Mouse (Mus musculus) liver, embryonic 14.5 days (tissue): ENCODE data around the gene Git1.

Experiments used
- CTCF ChIP-seq: IDR thresholded peaks from 2 replicates; pipeline ENCODE4 v1.5.1; 2016; ENCODE audit warnings: antibody characterized with exemption, low read depth, control low read depth
- EP300 ChIP-seq: IDR thresholded peaks from 2 replicates; pipeline ENCODE4 v1.6.1; 2016; ENCODE audit warnings: antibody characterized with exemption, low read depth

DNA sequence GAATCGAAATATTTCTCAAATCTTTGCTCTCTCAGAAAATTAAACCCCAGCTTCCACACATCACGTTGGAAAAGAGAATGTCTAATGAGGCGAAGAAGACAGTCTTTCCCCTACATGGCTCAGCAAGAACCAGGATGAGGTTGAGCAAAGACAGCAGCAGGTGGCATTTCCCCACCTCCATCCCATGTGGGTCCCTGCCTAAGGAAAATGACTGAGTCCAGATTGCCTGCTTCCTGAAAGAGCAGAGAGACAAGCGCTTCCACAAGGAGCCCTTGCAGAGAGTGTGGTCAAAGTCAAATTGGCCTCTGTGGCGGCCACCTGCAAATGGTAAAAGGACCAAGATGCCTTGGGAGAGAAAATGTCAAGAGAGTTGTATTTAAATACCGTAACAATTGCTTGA lies 2.9 kb upstream of the Git1 start:
- TF ChIP-seq CTCF (no peak), EP300 (no peak)
